ENCODE assay signal across 1 mouse cellular context in the genomic region with DNA sequence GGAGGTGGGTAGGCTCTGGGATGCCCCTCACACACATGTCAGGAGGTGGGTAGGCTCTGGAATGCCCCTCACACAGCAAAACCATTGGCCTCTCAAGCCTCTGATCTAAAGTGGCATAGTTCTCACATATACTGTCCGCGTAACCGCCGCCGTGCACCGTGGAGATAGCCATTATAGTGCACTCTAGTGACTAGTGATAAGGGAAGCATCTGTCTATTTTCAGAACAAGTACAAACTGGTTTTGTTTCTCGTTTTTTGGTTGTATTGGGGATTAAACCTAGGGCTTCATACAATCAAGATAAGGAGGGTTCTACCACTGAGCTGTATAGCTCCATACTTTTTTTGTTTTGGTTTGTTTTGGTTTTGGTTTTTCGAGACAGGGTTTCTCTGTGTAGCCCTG.
A peak's percentile ranks its signal among the peaks of the same experiment; 100 is the strongest.
TF ChIP-seq lines count a peak whose summit lies in the region.

No protein-coding gene starts in this region.

TF ChIP-seq in MEL, 35 proteins besides CTCF, POLR2A, EP300 and RAD21:
- TF ChIP-seq TCF12 (IDR thresholded peaks at IDR 0.05; ENCODE audit: low read depth, low read length): peak; percentile 74
- TF ChIP-seq ZC3H11A (IDR thresholded peaks at IDR 0.05; ENCODE audit: low read depth, low read length): no peak
- peak; percentile 77 for TF ChIP-seq TAL1 (IDR thresholded peaks at IDR 0.05; ENCODE audit: low read length)
- TF ChIP-seq ETS1 (IDR thresholded peaks at IDR 0.05; ENCODE audit: low read depth, low read length): peak; percentile 57; the same call in 1 of the 2 replicates
- TF ChIP-seq MXI1 (IDR thresholded peaks at IDR 0.05; ENCODE audit: low read depth, low read length): no peak; the same call in 1 of the 2 replicates
- TF ChIP-seq MEF2A (IDR thresholded peaks at IDR 0.05; ENCODE audit: extremely low read depth, insufficient replicate concordance, low read depth, low read length, poor library complexity, severe bottlenecking): peak; percentile 83; the same call in 1 of the 2 replicates
- peak; percentile 86 for TF ChIP-seq GATA1 (IDR thresholded peaks at IDR 0.05; ENCODE audit: low read depth, low read length)
- TF ChIP-seq UBTF (IDR thresholded peaks at IDR 0.05; ENCODE audit: borderline replicate concordance, insufficient read depth, low read depth, low read length): no peak
